Mouse (Mus musculus): Measurements from ENCODE around the gene Prkce. TPM values are rescaled to one million over a fixed set of nuclear protein-coding genes. Genes with fewer than 3 reads are reported as not detected.
A peak's percentile ranks its signal among the peaks of the same experiment; 100 is the strongest.

Prkce gene
- polyA plus RNA-seq, 1 experiment from 2014 or later = 6.6 TPM

DNA sequence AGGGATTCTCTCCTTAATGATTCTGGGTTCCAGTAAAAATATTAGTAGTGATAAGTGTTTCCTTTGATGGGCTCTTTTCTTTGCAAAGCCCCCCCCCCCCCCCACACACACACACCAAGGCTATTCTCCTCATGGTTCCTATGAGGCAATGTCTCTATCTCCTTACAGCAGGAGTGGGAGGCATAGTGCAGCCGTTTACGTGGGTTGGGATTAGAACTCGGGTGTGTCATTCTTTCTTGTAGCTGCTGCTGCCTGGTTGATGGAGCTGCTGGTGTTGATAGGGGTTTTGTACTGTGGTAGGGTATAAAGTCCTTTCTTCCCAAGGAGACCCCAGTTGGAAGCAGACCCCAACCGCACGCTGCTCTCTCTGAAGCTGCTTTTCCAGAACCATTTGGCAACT is 224.9 kb downstream of the Prkce start:
- ATAC-seq (no peak), DNase-seq (ENCODE audit: low read depth, low spot score) (no peak)
- ChIA-PET CTCF (no interaction called here), POLR2A (interaction anchor here (0.6 kb wide), 1 partner anchor 62 kb away, joined by 7 read pairs; no protein-coding TSS in a partner anchor)
- no peaks in the 10 kb centered on the region for H3K27me3 ChIP-seq
- TF ChIP-seq CTCF (IDR thresholded peaks at IDR 0.05) = no peak
- in situ Hi-C loops (cut with MboI; ENCODE audit: low pct_unique_long_range_greater_than_20kb) = no loop called here

DNA sequence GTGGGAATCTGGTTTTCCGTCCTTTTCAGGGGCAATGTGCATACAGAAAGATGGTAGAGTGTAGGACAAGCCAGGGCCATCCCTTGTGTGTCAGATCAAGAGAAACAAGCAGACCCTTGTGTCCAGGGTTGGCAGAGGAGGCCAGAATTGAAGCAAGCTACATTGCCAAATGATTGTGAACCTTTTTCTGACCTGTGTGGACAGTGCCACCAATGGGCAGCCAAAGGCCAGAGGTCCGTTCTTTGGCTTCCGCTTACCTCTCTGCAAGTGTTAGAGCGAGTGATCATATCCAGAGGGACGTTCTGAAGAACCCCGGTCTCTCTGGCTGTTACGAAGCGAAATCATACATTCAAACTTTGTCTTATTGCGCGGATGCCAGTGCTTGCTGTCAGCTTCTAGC is 225.6 kb downstream of the Prkce start:
- no peak for ATAC-seq
- no peaks in the 10 kb centered on the region for H3K27me3 ChIP-seq
- ChIA-PET POLR2A (no interaction called here), CTCF (no interaction called here)
- no peak for DNase-seq (ENCODE audit: low read depth, low spot score)
- TF ChIP-seq CTCF (IDR thresholded peaks at IDR 0.05) = no peak
- in situ Hi-C loops (cut with MboI; ENCODE audit: low pct_unique_long_range_greater_than_20kb) = no loop called here

DNA sequence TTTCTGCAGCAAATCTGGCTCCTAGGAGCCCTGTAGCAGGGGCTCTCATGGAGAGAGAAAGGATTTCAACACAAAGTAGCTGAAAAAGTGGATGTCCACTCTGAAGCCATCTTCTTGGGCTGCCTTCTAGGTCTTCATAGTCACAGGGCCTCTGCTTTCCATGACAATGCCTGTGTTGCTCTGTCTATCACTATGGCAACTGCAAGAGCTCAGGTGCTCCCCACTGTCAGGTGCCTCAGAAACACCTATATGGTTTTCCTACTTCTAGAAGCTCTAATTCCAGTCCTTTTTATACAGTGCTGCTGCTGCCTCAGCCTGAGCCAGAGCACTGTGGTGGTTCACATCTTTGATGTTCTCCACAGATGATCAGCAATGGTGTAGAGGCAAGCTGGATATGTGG is 229.5 kb downstream of the Prkce start:
- ChIA-PET CTCF (interaction anchor here (1.4 kb wide), 1 partner anchor 27 kb away, joined by 4 read pairs; no protein-coding TSS in a partner anchor), POLR2A (interaction anchor here (0.6 to 1.0 kb wide), 2 partner anchors 14 to 442 kb away, joined by 3 read pairs; no protein-coding TSS in a partner anchor)
- ATAC-seq (no peak), DNase-seq (ENCODE audit: low read depth, low spot score) (no peak)
- H3K27me3 ChIP-seq = no peaks in the 10 kb centered on the region
- in situ Hi-C loops (cut with MboI; ENCODE audit: low pct_unique_long_range_greater_than_20kb) = no loop called here
- TF ChIP-seq CTCF (IDR thresholded peaks at IDR 0.05) = no peak

DNA sequence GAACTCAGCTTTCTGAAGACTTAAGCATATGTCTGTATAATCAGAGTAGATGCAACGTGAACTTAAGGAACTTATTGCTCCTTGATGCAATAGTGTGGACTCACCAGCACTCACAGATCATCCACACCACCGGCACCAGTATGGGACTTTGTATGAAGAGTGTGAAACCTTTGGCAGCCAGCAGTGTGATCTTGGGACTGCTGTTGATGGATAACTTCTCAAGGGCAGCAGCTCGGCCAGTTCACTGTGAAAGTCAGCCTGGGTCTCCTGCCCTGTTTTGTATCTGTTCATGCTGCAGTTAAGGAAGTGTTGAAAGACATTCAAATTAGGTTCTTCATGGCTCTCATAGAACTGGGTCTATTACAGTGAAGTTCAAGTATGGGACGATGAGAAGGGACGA is 230.1 kb downstream of the Prkce start:
- no peak for TF ChIP-seq CTCF (IDR thresholded peaks at IDR 0.05)
- CTCF ChIA-PET = interaction anchor here (1.0 to 1.4 kb wide), 2 partner anchors 16 to 28 kb away, joined by 3 to 4 read pairs; no protein-coding TSS in a partner anchor
- DNase-seq (ENCODE audit: low read depth, low spot score) (no peak), ATAC-seq (no peak)
- no peaks in the 10 kb centered on the region for H3K27me3 ChIP-seq
- in situ Hi-C loops (cut with MboI; ENCODE audit: low pct_unique_long_range_greater_than_20kb) = no loop called here
- POLR2A ChIA-PET = interaction anchor here (0.6 to 1.0 kb wide), 2 partner anchors 14 to 441 kb away, joined by 3 read pairs; no protein-coding TSS in a partner anchor

DNA sequence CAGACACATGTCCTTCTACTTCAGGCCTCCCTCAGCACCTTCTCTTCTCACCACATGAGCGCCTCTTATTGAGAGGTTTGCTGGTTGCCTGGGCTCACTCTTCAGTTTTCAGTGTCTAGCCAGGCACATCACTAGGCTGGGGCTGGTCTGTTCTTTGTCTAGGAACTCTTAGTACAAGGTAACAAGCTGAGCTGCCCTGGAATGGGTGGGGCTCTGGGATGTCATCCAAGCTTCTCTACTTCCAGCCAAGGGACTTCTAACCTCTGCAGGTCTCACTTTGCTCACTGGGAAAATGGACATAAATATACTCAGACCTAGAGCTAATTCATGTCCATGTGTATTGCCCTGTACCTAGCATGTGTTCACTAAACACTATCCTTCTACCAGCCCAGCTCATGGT is 230.6 kb downstream of the Prkce start:
- in situ Hi-C loops (cut with MboI; ENCODE audit: low pct_unique_long_range_greater_than_20kb) = no loop called here
- POLR2A ChIA-PET = interaction anchor here (1.0 kb wide), 1 partner anchor 15 kb away, joined by 3 read pairs; no protein-coding TSS in a partner anchor
- DNase-seq (ENCODE audit: low read depth, low spot score) = no peak
- CTCF ChIA-PET = interaction anchor here (1.0 to 1.4 kb wide), 2 partner anchors 17 to 28 kb away, joined by 3 to 4 read pairs; no protein-coding TSS in a partner anchor
- no peak for TF ChIP-seq CTCF (IDR thresholded peaks at IDR 0.05)
- ATAC-seq = no peak
- H3K27me3 ChIP-seq = no peaks in the 10 kb centered on the region

DNA sequence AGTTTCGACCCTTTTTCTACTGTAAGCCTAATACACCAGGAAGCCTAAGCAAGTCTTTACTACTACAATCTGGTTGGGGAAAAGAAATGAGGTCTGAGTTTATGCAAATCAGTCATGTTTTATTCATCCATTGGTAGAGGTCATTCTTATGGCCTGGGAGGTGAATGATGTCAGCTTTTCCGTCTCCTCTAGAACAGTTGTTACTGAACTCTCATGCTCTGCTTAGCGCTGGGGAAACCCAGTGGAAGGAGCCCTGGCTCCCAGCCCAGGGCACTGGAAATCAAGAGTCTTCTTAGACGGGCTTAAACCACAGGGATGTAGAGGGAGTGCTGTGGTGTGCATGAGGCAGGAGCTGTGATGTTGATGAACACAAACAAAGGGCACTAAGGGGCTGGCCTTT is 232.4 kb downstream of the Prkce start:
- no peak for TF ChIP-seq CTCF (IDR thresholded peaks at IDR 0.05)
- in situ Hi-C loops (cut with MboI; ENCODE audit: low pct_unique_long_range_greater_than_20kb) = no loop called here
- CTCF ChIA-PET = no interaction called here
- DNase-seq (ENCODE audit: low read depth, low spot score) (peak; percentile 68), ATAC-seq (peak; percentile 68)
- H3K27me3 ChIP-seq = no peaks in the 10 kb centered on the region
- POLR2A ChIA-PET = interaction anchor here (0.6 kb wide), 1 partner anchor 9 kb away, joined by 3 read pairs; no protein-coding TSS in a partner anchor

DNA sequence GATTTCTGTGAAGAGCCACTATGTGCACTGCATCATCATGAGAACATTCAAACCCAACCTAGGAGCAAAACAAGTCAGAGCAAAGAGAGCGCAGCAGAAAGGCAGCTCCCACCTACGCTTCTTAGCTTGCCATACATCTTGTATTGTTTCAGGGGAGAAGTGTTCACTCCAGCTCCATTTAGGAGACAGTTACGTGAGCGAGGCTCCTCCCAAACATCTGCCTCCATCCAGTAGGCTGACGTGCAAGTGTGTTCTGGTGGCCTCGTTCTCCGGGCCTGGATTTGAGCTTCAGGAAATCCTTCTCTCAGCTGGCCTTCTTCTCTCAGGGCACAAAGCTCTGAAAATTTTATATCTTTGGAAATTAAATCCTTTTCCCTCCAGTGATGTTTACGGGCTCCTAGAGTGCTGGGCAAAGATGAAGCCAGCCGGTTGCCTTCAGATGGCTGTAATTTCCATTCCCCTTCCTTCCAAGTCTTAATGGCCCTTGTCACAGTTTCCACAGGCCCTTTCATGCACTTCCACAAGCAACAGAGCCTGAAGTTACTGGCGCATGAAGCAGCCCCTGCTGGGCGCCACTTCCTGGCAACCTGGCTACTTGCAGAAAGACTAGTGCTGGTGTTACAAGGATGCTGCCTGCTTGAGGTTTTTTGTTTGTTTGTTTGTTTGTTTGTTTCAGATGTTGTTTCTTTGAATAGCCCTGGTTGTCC is 237.4 kb downstream of the Prkce start:
- no peaks in the 10 kb centered on the region for H3K27me3 ChIP-seq
- no peak for DNase-seq (ENCODE audit: low read depth, low spot score)
- ChIA-PET CTCF (no interaction called here), POLR2A (no interaction called here)
- ATAC-seq = no peak
- no peak for TF ChIP-seq CTCF (IDR thresholded peaks at IDR 0.05)
- in situ Hi-C loops (cut with MboI; ENCODE audit: low pct_unique_long_range_greater_than_20kb) = no loop called here

DNA sequence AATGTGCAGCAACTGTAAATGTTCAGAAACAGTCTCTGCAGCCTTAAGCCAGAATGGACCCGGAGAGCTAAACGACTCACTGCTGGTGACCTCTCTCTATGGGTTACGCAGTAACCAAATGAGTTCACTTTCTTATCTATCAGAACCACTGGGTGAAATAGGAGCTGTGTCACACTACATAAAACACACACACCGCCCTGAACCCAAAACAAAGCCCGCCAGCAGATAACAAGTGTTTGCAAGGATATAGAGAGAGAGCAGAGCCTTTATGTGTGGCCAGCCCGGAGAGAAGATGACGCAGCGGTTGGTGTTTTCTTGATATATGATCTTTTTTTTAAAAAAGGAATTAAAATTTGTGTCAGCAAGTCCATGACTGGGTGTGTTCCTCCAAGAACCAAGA is 238.1 kb downstream of the Prkce start:
- H3K27me3 ChIP-seq = no peaks in the 10 kb centered on the region
- ChIA-PET POLR2A (no interaction called here), CTCF (no interaction called here)
- in situ Hi-C loops (cut with MboI; ENCODE audit: low pct_unique_long_range_greater_than_20kb) = no loop called here
- DNase-seq (ENCODE audit: low read depth, low spot score) (no peak), ATAC-seq (peak; percentile 45)
- TF ChIP-seq CTCF (IDR thresholded peaks at IDR 0.05) = no peak

DNA sequence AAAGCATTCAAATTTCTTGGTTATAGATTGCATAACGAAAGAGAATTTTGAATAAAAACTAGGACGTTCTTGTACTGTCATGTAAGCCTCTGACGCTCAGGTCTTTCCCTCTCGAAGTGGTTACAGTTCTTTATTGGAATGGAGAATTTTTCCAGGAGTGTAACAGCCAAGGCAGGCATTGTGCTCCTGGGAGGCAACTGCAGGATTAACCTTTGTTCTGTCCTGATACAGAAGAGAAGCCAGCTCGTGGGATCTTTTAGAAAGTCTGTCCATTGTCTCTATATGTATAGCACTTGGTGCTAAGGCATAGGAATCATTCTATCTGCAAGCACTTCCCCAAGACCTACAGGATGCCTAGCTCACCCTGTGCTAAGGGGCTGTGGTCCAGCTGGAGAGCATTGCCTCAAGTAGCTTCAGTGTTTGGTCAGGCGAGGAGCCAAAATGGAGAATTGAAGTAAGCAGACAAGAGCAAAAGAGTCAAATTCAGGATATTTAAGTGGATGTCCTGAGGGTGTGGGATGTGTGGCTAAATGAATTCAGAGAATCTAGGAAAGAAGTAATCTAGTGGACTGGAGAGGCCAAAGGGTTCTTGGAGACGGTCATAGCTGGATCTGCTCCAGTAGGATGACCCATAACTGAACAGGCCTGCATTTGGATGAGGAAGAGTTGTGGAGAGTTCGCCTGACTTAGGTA is 240.5 kb downstream of the Prkce start:
- no peak for TF ChIP-seq CTCF (IDR thresholded peaks at IDR 0.05)
- ChIA-PET POLR2A (interaction anchor here (1.0 kb wide), 1 partner anchor 12 kb away, joined by 4 read pairs; no protein-coding TSS in a partner anchor), CTCF (no interaction called here)
- H3K27me3 ChIP-seq = no peaks in the 10 kb centered on the region
- ATAC-seq (no peak), DNase-seq (ENCODE audit: low read depth, low spot score) (no peak)
- in situ Hi-C loops (cut with MboI; ENCODE audit: low pct_unique_long_range_greater_than_20kb) = no loop called here

DNA sequence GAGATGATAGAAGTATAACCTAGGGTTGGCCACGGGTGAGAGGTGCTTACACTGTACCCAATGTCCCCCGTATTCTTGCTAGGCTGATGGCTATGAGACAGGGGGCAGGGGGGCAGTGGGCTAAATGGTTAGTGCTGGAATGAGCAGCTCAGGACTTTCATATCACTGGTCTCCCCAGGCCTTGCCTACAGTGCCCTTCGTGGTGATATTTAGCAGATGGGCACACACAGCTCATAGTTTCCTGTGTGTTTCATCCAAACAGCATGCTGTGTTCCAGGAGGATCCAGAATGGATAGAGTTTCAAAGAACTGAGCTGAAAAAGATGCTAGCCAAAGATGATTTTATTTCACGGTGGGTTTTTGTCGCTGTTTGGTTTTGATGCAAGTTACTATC is 241.0 kb downstream of the Prkce start:
- TF ChIP-seq CTCF (IDR thresholded peaks at IDR 0.05) = no peak
- DNase-seq (ENCODE audit: low read depth, low spot score) = no peak
- CTCF ChIA-PET = no interaction called here
- H3K27me3 ChIP-seq = no peaks in the 10 kb centered on the region
- POLR2A ChIA-PET = interaction anchor here (1.0 kb wide), 1 partner anchor 12 kb away, joined by 4 read pairs; no protein-coding TSS in a partner anchor
- ATAC-seq = no peak
- in situ Hi-C loops (cut with MboI; ENCODE audit: low pct_unique_long_range_greater_than_20kb) = no loop called here

DNA sequence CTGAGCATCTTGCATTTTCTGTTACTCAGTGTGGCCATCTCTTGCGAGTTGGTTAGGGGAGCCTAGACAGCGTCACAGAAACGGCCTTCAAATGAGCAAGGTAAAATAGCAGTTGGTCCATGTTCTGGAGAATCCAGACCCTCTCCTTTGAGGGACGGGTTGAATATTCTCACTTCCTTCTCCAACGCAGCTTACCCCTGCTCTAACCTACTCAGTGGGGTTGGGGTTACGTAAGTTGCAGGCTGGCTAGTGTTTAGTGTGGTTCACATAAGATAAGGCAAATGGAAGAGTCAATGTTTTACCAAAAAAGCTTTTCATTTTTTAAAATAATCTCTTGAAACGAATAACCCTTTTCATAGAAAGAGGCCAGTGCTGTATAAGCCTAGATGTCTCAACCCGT is 241.9 kb downstream of the Prkce start:
- POLR2A ChIA-PET = interaction anchor here (0.7 to 1.4 kb wide), 2 partner anchors 9 to 16 kb away, joined by 3 read pairs; no protein-coding TSS in a partner anchor
- H3K27me3 ChIP-seq = no peaks in the 10 kb centered on the region
- no peak for TF ChIP-seq CTCF (IDR thresholded peaks at IDR 0.05)
- ATAC-seq = no peak
- no peak for DNase-seq (ENCODE audit: low read depth, low spot score)
- in situ Hi-C loops (cut with MboI; ENCODE audit: low pct_unique_long_range_greater_than_20kb) = no loop called here
- CTCF ChIA-PET = interaction anchor here (0.7 to 0.8 kb wide), 2 partner anchors 22 to 24 kb away, joined by 3 read pairs; no protein-coding TSS in a partner anchor
